Mouse (Mus musculus) liver, postnatal 0 days (tissue): ENCODE data around the gene Plekhg1. TPM values are rescaled to one million over a fixed set of nuclear protein-coding genes. Genes with fewer than 3 reads are reported as not detected.

Source experiments
- ATAC-seq: fragments of 200-750 bp; cut with Nextera tagmentation; 2 replicates; pipeline ENCODE4 v1.8.0; 2017; ENCODE audit warnings: mild to moderate bottlenecking, moderate library complexity
- DNase-seq: peaks from one replicate; pipeline ENCODE4 v3.0.0-alpha.2; 2016
- H3K27ac ChIP-seq: fragments of 300-500 bp; sonication (generic); 2 replicates; pipeline ENCODE4 v1.5.1; 2014; ENCODE audit warnings: antibody characterized with exemption, moderate library complexity, mild to moderate bottlenecking, low read depth
- H3K27me3 ChIP-seq: fragments of 300-500 bp; sonication (generic); 2 replicates; pipeline ENCODE4 v1.6.1; 2014; ENCODE audit warnings: low read length, control low read depth, mixed read lengths; ENCODE audit not compliant: insufficient read depth
- H3K36me3 ChIP-seq: fragments of 300-500 bp; sonication (generic); replicated peaks from 2 replicates; pipeline ENCODE4 v1.6.1; 2014; ENCODE audit warnings: mild to moderate bottlenecking, control low read depth, low read length, moderate library complexity, mixed read lengths; ENCODE audit not compliant: insufficient read depth
- H3K4me1 ChIP-seq: fragments of 300-500 bp; sonication (generic); 2 replicates; pipeline ENCODE4 v1.6.1; 2014; ENCODE audit warnings: antibody characterized with exemption, mild to moderate bottlenecking, control low read depth; ENCODE audit not compliant: insufficient read depth
- H3K4me2 ChIP-seq: fragments of 300-500 bp; sonication (generic); 2 replicates; pipeline ENCODE4 v1.6.1; 2014; ENCODE audit warnings: low read depth, mild to moderate bottlenecking, low read length, moderate library complexity, mixed read lengths
- H3K4me3 ChIP-seq: fragments of 300-500 bp; sonication (generic); 2 replicates; pipeline ENCODE4 v1.5.1; 2014; ENCODE audit warnings: low read depth, low read length
- H3K9ac ChIP-seq: fragments of 300-500 bp; sonication (generic); replicated peaks from 2 replicates; pipeline ENCODE4 v1.6.1; 2014; ENCODE audit warnings: mild to moderate bottlenecking, moderate library complexity
- H3K9me3 ChIP-seq: fragments of 300-500 bp; sonication (generic); 2 replicates; pipeline ENCODE4 v1.6.1; 2016; ENCODE audit warnings: mild to moderate bottlenecking, control low read depth, low read length, mixed read lengths
- CTCF ChIP-seq: sonication (generic); IDR thresholded peaks from 2 replicates; pipeline ENCODE4 v1.5.1; 2016; ENCODE audit warnings: antibody characterized with exemption, low read depth
- EP300 ChIP-seq: IDR thresholded peaks from 2 replicates; pipeline ENCODE4 v1.6.1; 2016; ENCODE audit warnings: antibody characterized with exemption, low read depth, mild to moderate bottlenecking
- WGBS: fragments of 180-500 bp; shearing (Covaris S2); extraction: QIAGEN DNeasy Blood & Tissue Kit; methylation state at CpG from one replicate; pipeline ENCODE4 v1.1.7; 2014; ENCODE audit not compliant: insufficient replicate concordance; 5-methylcytosine and 5-hydroxymethylcytosine counted together
- polyA plus RNA-seq: library from polyadenylated mRNA; unstranded; fragments of >200 nt; fragmentation: Nextera tagmentation; extraction: Ambion mirVana; gene quantifications from 2 replicates; pipeline ENCODE4 v1.2.1, GENCODE M21; 2015

Gene Plekhg1
- polyA plus RNA-seq, 1 experiment from 2014 or later: 1.7 TPM

- TF ChIP-seq EP300 (no peak), CTCF (no peak)
- WGBS: 51% methylated on average over 11 of the region's 11 CpGs
- H3K27me3 ChIP-seq: no peaks in the 10 kb centered on the region
- ATAC-seq (no peak), DNase-seq (no peak)
- no peak overlapping the region for H3K9ac ChIP-seq
- no peak overlapping the region for H3K4me3 ChIP-seq
- H3K27ac ChIP-seq: no peak overlapping the region
- H3K36me3 ChIP-seq: no peaks in the 10 kb centered on the region
- H3K9me3 ChIP-seq: no peaks in the 10 kb centered on the region
- H3K4me1 ChIP-seq: no peaks in the 10 kb centered on the region
- no peak overlapping the region for H3K4me2 ChIP-seq
These were observed 119.0 kb downstream of the Plekhg1 start for GRCm38 (mm10) chr10:3858961-3859714.

GRCm38 (mm10) chr10:3863411-3864195 is 123.4 kb downstream of the Plekhg1 start:
- WGBS: 42% methylated on average over 12 of the region's 12 CpGs
- H3K4me3 ChIP-seq: no peak overlapping the region
- no peak overlapping the region for H3K27ac ChIP-seq
- H3K36me3 ChIP-seq: no peaks in the 10 kb centered on the region
- H3K9ac ChIP-seq: no peak overlapping the region
- no peaks in the 10 kb centered on the region for H3K4me1 ChIP-seq
- ATAC-seq (no peak), DNase-seq (no peak)
- no peaks in the 10 kb centered on the region for H3K27me3 ChIP-seq
- TF ChIP-seq CTCF: no peak
- no peak for TF ChIP-seq EP300
- H3K9me3 ChIP-seq: no peaks in the 10 kb centered on the region
- H3K4me2 ChIP-seq: no peak overlapping the region

- Histone ChIP-seq H3K9ac (no peak overlapping the region), H3K4me2 (no peak overlapping the region), H3K27ac (no peak overlapping the region), H3K27me3 (no peaks in the 10 kb centered on the region), H3K9me3 (no peaks in the 10 kb centered on the region), H3K4me3 (no peak overlapping the region), H3K36me3 (no peaks in the 10 kb centered on the region), H3K4me1 (no peaks in the 10 kb centered on the region)
- no peak for TF ChIP-seq CTCF
- no peak for TF ChIP-seq EP300
- no peak for DNase-seq
- WGBS: 70% methylated on average over 6 of the region's 6 CpGs
- no peak for ATAC-seq
These were observed 124.0 kb downstream of the Plekhg1 start for GRCm38 (mm10) chr10:3864196-3864540.

GRCm38 (mm10) chr10:3867298-3867697 is 127.1 kb downstream of the Plekhg1 start:
- no peak for DNase-seq
- no peaks in the 10 kb centered on the region for H3K4me1 ChIP-seq
- H3K27ac ChIP-seq: no peak overlapping the region
- no peaks in the 10 kb centered on the region for H3K36me3 ChIP-seq
- H3K27me3 ChIP-seq: no peaks in the 10 kb centered on the region
- no peak overlapping the region for H3K4me2 ChIP-seq
- H3K9ac ChIP-seq: no peak overlapping the region
- no peak overlapping the region for H3K4me3 ChIP-seq
- no peak for TF ChIP-seq CTCF
- no peak for TF ChIP-seq EP300
- H3K9me3 ChIP-seq: no peaks in the 10 kb centered on the region
- ATAC-seq: no peak

- H3K27me3 ChIP-seq: no peaks in the 10 kb centered on the region
- ATAC-seq: no peak
- no peak overlapping the region for H3K27ac ChIP-seq
- no peaks in the 10 kb centered on the region for H3K36me3 ChIP-seq
- H3K9ac ChIP-seq: no peak overlapping the region
- no peak for DNase-seq
- WGBS: 78% methylated on average over 5 of the region's 5 CpGs
- H3K9me3 ChIP-seq: no peaks in the 10 kb centered on the region
- H3K4me1 ChIP-seq: no peaks in the 10 kb centered on the region
- no peak overlapping the region for H3K4me2 ChIP-seq
- no peak for TF ChIP-seq EP300
- no peak for TF ChIP-seq CTCF
- H3K4me3 ChIP-seq: no peak overlapping the region
These were observed 130.7 kb downstream of the Plekhg1 start for GRCm38 (mm10) chr10:3870828-3871227.

GRCm38 (mm10) chr10:3873467-3873866 is 133.3 kb downstream of the Plekhg1 start:
- H3K4me1 ChIP-seq: no peaks in the 10 kb centered on the region
- no peaks in the 10 kb centered on the region for H3K27me3 ChIP-seq
- H3K36me3 ChIP-seq: no peaks in the 10 kb centered on the region
- WGBS: 80% methylated on average over 6 of the region's 6 CpGs
- H3K27ac ChIP-seq: no peak overlapping the region
- H3K9me3 ChIP-seq: no peaks in the 10 kb centered on the region
- H3K9ac ChIP-seq: no peak overlapping the region
- no peak overlapping the region for H3K4me2 ChIP-seq
- TF ChIP-seq CTCF: no peak
- TF ChIP-seq EP300: no peak
- no peak overlapping the region for H3K4me3 ChIP-seq
- ATAC-seq (no peak), DNase-seq (no peak)
